Mouse (Mus musculus) frontal cortex, adult 2 months (tissue): ENCODE results near the gene Lamtor4. TPM values are rescaled to one million over a fixed set of nuclear protein-coding genes. Genes with fewer than 3 reads are reported as not detected.
"Not testable (repeated sequence)": the region's sequence is repeated elsewhere in the genome, so short reads cannot be mapped to it uniquely, and the experiment has no call there.

ENCODE experiments used
- DNase-seq, 2 experiments: peaks; one replicate each; pipeline ENCODE4 v3.0.0; 2022; ENCODE audit warnings: low spot score in 1 of 2; ENCODE audit errors: extremely low spot score in 1 of 2
- polyA plus RNA-seq: library from polyadenylated mRNA; depleted of rRNA; stranded (reverse); fragments of >200 nt; gene quantifications from 2 replicates; pipeline ENCODE4 v1.2.3, GENCODE M21; 2012; rRNA removed

Gene Lamtor4
- 155 and 158 TPM in 2 replicates for polyA plus RNA-seq

DNA sequence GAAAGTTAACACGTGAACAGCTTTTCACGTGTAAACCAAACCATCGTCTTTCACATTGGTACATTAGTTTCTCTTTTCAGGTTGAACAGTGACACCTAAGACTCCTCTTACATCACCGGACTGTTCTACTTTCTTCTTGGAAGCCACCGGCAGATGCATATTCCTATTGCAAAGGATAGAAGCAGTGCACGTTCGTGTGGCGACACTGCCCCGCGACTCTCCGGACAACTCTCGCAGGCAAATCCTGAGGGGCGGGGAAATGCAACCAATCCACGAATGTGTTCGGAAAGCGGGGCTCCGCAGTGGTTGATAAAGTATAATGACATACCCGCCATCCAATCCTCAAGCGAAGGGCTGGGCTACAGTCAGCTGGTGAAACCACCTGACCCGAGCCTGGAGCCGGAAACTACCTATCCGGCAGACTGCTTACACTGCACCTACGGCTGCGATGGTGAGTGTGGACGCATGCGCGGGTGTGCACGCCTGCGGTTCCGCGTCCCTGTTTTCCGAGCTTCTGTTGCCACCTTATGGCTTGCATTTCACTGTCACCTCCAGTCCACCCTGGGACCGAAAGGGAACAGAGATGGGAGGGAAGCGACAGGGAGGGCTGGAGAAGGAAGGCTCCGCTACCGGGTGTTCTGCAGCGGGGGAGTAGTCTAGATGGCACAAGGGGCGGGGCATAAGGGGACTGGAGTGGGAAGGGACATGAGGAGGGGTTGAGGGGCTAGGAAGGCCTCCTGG is at the start of gene Lamtor4:
Lamtor4 (plus strand) TSS at position 130 of the 741 bp plus-strand sequence.
- DNase-seq: peak; percentile 98

DNA sequence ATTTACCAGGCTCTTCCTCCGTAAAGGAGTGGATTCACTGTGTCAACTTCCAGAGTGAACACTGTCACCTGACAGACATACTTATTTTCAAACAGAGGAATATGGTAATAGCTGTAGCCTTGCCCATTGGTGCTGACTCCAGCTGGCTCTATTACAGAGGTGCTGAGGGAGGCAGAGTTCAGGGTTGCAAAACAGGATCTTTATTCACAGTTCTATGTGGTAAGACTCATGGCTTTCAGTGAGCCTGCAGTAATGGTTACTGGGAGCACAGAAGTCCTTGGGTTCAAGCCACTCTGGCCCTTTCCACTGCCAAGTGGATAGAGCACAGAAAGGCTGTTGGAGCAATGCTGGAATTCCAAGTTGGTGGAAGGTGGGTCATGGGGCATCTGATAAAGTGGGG is 48.0 kb upstream of the Lamtor4 start:
- DNase-seq: no peak

DNA sequence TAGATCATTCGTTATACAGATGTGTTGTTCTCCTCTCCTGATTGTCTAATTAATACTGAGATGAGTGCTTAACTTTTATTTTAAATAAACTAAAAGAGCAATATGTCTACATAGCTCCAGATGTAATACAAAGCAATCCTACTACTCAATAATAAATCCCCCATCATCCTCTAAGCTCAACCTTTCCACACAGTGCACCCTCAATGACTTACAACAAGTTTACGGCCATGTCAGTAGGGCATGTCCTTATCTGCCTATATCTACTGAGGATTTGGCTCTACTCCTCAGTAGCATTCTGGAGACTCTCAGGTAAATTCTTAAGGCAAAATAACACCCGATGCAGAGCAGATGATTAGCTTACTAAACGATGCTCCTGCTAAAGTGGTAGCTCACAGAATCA is 47.4 kb upstream of the Lamtor4 start:
- DNase-seq: no peak

DNA sequence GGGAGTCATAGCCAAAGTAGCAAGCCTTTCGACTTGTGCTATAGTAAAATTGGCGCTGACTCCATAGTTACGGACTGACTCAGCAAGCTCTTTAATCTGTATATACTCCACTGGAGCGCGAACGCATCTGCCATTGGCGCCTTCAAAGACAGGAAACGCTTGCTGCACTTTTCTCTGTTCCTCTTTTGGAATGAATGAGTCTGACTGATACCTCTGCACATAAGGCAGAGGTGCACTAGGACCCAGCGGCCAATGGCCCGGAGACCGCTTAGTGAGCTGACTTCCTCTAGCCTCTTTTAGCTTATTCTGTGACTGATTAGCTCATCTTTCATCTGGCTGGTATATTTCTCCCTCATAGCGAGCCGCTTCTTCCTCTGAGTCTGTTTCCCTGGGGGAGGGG is 38.6 kb upstream of the Lamtor4 start:
- not testable (repeated sequence) for DNase-seq

DNA sequence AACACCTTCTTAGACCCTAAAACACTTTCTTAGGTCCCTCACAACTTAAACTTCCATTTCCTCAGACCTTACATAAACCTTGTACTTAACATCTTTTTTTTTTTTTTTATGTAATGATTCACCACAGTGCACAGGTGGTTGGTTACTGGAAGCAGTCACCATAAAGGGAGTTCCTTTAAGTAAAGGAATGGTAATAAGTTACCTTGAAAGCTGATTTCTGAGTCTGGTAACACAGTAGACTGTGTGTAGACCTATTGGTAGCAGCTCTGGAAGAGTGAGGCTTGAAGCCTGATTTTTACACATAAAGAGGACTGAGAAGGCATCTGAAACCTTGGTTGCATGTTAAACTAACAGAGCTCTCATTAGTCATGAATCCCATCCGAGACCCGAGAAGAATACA is 35.4 kb upstream of the Lamtor4 start:
- DNase-seq: no peak

DNA sequence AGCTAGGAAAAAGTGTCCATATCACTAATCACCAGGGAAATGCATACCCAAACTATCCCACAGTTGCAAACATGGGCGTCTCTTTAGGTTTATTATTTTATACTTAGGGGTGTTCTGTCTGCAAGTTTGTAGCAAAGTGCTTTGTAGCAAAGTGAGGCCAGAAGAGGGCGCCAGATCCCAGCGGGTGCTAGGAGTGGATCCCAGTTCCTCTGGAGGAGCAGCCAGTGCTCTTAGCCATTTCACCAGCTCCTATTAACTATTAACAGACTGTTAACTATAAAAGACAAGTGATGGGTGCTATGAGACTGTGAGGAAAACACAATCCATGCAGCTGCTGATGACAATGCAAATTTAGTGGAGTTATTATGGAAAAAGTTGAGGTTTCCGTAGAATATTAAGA is 33.2 kb upstream of the Lamtor4 start:
- DNase-seq: peak; percentile 42 to 95

DNA sequence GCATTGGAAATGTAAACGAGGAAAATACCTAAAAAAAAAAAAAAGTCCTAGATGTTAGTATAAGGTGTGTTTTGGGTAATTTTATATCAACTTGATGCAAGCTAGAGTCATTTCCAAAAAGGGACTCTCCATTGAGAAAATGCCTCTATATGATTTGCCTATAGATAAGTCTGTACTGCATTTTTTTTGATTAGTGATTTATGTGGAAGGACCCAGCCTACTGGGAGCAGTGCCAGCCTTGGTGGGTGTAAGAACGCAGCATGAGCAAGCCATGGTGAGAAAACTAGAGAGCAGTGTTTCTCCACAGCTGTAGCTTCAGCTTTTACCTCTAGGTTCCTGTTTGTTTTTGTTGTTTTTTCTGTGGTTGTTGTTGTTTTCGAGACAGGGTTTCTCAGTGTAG is 32.0 kb upstream of the Lamtor4 start:
- peak in 1 of 2 experiments; percentile 20 for DNase-seq

DNA sequence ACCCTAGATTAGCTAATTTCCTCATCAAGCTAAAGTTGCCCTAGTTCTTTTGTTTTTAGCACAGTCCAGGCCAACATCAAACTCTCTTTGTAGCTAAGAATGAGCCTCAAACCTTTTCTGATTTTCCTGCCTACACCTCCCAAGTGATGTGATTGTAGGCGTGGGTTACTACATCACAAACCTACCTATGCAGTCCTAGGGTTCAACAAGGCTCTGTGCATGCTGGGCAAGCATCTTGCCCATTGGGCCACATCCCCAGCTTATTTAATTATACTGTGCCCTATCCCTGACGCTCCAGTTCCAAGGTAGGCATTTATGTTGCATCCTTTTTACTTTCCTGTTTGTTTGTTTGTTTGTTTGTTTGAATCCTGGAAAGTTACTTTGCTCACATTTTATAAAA is 29.6 kb upstream of the Lamtor4 start, which contains the start of gene Nxpe5:
Nxpe5 (plus strand) TSS at position 199 of the 400 bp plus-strand sequence.
- no peak for DNase-seq

DNA sequence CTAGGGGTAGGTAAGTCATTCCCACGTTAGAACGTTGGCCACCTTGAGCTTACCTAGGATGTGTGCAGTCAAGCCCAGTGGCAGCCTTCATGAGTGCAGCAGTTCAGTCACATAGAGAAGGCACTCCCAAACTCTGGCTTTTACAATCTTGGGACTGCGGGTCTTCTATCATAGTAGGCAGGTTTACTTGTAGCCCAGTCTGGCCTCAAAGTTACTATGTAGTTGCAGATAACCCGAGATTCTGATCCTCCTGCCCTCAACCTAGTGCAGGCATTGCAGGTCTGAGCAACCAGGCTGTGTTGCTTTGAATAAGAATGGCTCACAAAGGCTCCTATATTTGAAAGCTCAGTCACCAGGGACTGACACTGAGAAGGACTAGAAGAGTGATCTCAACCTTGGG is 28.8 kb upstream of the Lamtor4 start:
- DNase-seq: no peak

DNA sequence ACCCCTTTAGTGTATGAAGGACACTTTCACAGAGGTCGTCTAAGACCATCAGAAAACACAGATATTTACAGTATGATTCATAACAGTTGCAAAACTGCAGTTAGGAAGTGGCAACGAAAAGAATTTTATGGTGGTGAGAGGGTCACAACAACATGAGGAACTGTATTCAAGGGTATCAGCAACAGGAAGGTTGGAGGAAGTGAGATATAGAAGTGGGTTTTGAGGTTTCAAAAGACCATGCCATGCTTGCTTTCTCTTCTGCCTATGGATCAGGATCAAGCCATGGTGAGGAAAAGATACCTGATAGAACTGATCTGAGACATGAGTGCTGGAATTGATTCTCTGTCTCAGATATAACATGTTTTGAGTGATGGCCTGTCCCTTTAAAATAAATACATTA is 27.9 kb upstream of the Lamtor4 start:
- DNase-seq: no peak

DNA sequence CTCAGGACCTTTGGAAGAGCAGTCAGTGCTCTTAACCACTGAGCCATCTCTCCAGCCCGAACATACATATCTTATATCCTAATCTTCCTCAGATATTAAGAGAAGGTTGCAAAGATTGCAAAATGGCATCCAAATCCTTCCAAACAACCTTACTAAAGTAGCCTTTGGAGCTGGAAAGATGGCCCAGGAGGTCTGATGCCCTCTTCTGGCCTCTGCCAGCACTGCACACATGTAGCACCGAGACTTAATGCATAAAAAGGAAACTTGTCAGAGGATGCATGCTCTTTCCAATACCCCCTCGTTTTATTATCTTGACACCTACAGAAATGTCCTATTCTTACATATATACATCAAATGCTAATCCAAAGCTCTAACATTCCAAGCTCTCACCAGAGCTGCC is 27.3 kb upstream of the Lamtor4 start:
- peak in 1 of 2 experiments; percentile 17 for DNase-seq

DNA sequence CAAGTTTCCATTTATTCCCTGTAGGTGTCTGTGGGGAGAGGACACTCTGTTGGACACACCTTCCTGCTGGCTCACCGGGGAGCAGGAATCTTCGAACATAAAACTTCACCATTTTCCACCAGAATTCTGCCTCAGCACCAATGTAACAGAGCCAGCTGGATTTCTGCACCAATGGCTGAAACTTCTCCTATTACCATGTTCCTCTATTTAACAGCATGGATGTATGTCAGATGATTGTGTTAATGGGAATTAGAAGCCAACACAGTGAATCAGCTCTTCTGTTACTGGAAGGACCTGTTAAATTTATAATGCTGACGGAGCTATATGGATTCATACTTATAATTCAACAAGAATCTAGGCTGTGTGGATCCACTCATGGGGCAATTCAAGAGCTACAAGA is 25.8 kb upstream of the Lamtor4 start:
- DNase-seq: no peak

DNA sequence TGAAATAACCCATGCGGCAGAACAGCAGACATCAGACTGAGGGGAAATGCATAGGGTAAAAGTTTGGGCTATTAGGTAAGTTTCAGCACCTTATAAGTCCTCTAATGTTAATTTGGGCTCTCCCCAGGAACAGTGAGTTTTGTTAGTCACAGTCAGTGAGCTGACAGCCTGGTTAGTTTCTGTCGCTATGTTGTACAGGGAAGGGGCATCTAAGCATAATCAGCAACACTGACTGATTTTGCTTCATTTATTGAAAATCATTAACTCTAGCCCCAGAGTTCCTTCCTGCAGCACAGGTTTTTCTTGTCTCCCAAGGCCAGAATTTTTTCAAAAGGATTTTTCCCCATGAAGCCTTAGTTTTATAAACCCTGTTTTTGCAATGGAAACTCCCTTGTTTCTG is 21.5 kb upstream of the Lamtor4 start:
- DNase-seq: no peak

DNA sequence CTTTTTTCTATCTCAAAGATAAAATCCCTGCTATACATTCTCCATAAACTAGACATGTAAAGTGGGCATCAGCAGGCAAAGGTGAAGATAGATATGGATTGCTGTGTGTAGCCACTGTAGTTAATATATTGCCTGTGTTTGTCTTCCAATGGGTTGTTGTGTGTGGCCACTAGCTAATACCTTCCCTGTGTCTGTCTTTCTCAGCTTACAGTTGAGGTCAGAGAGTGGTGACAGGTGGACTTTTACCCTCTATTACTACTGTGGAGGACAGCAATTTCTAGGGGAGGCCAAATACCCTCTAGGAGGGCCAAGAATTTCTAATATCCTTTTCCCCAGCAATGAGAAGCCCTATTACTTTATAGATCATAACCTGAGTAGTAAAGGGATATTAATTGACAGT is 21.1 kb upstream of the Lamtor4 start:
- no peak for DNase-seq

DNA sequence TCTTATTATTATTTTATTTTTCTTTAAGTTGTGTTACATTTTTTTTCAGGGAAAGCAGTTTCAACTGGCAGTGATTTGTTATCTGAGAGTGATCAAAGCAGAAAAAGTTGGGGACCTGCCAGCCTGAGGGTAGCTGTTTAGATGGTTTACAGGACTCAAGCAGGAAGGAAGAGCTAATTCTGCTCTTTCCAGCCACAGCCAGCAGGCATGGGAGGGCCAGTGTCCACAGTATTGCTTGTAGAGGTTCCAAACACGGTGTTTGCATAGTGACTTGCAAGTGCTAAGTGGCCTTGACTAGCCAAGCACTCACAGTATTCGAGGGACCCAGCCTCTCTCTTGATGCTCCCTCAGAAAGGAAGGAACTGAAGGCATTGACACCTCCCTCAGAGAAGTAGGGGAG is 13.8 kb upstream of the Lamtor4 start:
- DNase-seq: no peak

DNA sequence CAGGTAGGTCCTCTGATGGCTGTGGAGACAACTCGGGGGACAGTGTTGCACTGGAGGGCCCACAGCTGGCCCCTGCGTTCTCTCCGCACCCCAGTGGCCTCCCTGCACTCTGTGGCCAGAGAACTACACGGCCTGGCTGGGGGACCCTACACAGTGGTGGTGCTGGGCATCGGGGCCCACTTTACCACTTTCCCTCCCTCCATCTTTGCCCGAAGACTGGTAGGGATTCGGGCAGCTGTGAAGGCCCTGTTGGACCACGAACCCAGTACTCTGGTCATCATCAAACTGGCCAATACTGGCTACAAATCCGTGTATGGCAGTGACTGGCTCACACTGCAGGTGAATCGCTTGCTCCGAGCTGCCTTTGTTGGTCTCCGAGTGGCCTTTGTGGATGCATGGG is 4.1 kb upstream of the Lamtor4 start:
- no peak for DNase-seq

DNA sequence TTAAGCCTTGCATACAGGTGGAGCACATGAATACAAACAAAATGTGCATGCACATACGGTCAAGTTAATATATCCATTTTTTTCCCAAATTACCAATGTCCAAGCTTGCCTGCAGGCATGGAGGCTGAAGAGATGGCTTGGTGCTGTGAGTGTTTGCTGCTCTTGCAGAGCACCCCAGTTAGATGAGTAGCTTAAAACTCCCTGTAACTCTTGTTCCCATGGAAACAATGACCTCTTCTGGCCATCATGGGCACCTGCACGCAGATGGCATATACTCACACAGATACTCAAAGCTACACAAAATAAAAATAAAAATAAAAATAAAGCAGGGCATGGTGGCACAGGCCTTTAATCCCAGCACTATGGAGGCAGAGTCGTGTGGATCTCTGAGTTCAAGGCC is 2.2 kb upstream of the Lamtor4 start:
- no peak for DNase-seq

DNA sequence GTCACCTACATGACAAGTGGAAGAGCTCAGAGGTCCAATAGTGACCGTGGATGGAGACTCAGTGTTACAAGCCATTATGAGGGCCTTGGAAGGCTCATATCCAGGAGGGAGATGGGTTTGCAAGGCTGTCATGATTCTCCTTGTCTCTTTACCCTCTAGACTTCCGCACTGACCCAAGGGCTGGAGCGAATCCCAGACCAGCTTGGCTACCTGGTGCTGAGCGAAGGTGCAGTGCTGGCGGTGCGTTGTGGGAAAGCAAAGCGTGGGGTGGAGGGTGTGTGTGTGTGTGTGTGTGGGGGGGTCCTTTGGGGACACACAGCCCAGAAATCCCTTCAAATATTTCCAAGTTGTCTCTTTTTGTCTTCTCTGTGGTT is 799 bp downstream of the Lamtor4 start:
- no peak for DNase-seq

DNA sequence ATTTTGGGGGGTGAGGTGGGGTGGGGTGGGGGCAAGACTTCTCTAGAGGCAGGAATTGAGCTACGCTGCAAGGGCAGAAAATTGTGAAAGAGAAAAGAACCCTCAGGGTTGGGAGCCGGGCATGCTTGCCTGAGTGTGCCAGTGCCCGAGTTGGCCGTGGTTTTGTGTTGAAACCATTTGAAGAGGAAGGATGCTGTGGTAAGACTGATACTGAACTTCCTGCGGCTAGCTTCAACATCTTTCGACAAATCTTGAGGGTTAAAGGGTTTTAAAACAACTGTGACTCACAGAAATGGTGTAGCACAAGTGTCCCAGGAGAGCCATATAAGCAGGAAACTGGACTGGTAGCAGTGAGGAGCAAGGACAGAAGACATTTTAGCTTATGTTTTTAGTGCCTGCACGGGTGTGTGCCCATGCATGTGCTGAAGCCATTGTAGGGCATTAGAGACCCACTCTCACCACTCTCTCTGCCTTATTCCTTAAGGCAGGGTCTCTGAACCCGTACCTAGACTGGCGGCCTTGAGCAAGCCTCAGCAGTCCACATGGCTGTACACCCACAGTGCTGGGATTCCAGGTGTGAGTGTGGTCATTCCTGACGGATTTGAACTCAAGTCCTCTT is 1.8 kb downstream of the Lamtor4 start:
- no peak for DNase-seq

DNA sequence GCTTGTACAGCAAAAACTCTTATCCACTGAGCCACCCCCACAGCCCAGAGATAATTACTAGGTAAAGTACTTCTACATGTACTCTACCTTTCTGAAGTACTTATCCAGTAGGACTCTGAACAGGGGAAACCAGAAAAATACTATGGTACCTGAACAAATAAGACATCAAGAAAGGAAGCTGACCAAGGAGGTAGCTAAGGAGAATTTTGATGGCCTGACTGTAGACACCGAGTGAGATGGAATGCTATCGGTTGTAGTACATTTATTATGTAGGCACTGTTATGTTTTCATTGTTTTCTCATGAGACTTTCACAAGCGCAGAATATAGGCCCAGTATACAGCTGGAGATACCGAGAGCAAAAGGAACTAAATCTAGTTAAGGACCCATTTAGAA is 2.3 kb downstream of the Lamtor4 start:
- DNase-seq: no peak

DNA sequence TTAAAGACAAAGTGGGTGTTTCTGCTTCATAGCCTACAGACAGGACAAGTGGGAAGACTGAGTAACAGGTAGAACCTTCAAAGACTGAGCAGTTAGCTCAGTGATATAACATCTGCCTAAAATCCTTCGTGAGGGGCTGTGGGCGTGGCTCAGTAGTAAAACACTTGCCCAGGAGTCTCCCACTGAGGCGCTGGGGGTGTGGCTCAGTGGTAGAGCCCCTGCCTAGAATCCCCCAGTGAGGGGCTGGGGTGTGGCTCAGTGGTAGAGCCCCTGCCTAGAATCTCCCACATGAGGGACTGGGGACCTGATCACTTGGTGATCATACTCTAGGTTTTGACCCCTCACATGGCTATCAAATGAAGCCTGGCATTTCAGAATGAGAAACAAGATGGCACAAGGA is 2.8 kb downstream of the Lamtor4 start:
- DNase-seq: no peak

DNA sequence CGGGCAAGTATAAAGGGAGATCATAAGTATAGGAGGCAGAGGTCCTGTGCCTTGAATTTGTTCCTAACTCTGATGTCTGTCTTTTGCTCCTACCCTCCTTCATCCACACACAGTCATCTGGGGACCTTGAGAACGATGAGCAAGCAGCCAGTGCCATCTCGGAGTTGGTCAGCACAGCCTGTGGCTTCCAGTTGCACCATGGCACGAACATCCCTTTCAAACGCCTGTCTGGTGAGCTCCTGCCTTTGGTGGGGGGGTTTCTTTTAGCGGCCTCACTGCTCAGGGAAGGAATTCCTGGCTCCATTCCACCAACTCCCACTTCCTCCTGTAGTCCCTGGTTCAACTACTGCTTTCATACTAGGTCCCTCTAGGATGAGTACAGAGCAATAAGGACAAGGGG is 3.3 kb downstream of the Lamtor4 start:
- no peak for DNase-seq
